Mouse (Mus musculus) c-Kit-negative CD71-positive TER-119-positive erythroid progenitor cells, embryonic 14.5 days (primary cell): ENCODE data around the gene Gm10491.

ENCODE experiments used
- DNase-seq: peaks from one replicate; pipeline ENCODE4 v3.0.0-alpha.2; 2013; ENCODE audit warnings: low read depth, low spot score

The Gm10491 gene

GRCm38 (mm10) chrX:7879819-7880218 is 27.8 kb downstream of the Gm10491 start:
- DNase-seq: no peak

- no peak for DNase-seq
These were observed 29.1 kb downstream of the Gm10491 start for GRCm38 (mm10) chrX:7878495-7878894.

- DNase-seq: peak; percentile 54
These were observed 29.6 kb downstream of the Gm10491 start, which contains the start of gene Pim2 for GRCm38 (mm10) chrX:7878007-7878419. TSS of gene Pim2 (plus strand) at chrX:7878262.

- no peak for DNase-seq
These were observed 37.8 kb downstream of the Gm10491 start for GRCm38 (mm10) chrX:7869826-7870225.

GRCm38 (mm10) chrX:7868506-7868905 is 39.1 kb downstream of the Gm10491 start:
- DNase-seq: no peak

GRCm38 (mm10) chrX:7867141-7867540 is 40.5 kb downstream of the Gm10491 start:
- DNase-seq: no peak

- no peak for DNase-seq
These were observed 41.8 kb downstream of the Gm10491 start for GRCm38 (mm10) chrX:7865786-7866185.

GRCm38 (mm10) chrX:7865343-7865742 is 42.3 kb downstream of the Gm10491 start:
- DNase-seq: no peak

- DNase-seq: no peak
These were observed 43.1 kb downstream of the Gm10491 start for GRCm38 (mm10) chrX:7864551-7864950.

GRCm38 (mm10) chrX:7863181-7863580 is 44.5 kb downstream of the Gm10491 start:
- no peak for DNase-seq

- DNase-seq: no peak
These were observed 48.4 kb downstream of the Gm10491 start for GRCm38 (mm10) chrX:7859191-7859753.
